Mouse (Mus musculus) midbrain, postnatal 0 days (tissue): ENCODE results near the gene Cdcp2. TPM values are rescaled to one million over a fixed set of nuclear protein-coding genes. Genes with fewer than 3 reads are reported as not detected.

Experiments used
- ATAC-seq: fragments of 200-750 bp; cut with Nextera tagmentation; 2 replicates; pipeline ENCODE4 v1.8.0; 2017; ENCODE audit warnings: moderate number of reproducible peaks, mild to moderate bottlenecking, moderate TSS enrichment, moderate library complexity; ENCODE audit not compliant: low FRiP score
- DNase-seq: peaks from one replicate; pipeline ENCODE4 v3.0.0-alpha.2; 2015; ENCODE audit warnings: low spot score
- H3K27ac ChIP-seq: fragments of 300-500 bp; sonication (generic); 2 replicates; pipeline ENCODE4 v1.5.1; 2014; ENCODE audit warnings: low read depth, mild to moderate bottlenecking, low read length, mixed read lengths
- H3K27me3 ChIP-seq: fragments of 300-500 bp; sonication (generic); 2 replicates; pipeline ENCODE4 v1.6.1; 2014; ENCODE audit warnings: low read length, control low read depth, mixed read lengths; ENCODE audit not compliant: insufficient read depth
- H3K36me3 ChIP-seq: fragments of 300-500 bp; sonication (generic); 2 replicates; pipeline ENCODE4 v1.6.1; 2014; ENCODE audit warnings: low read length, control low read depth, mixed read lengths; ENCODE audit not compliant: insufficient read depth
- H3K4me1 ChIP-seq: fragments of 300-500 bp; sonication (generic); 2 replicates; pipeline ENCODE4 v1.6.1; 2014; ENCODE audit warnings: mild to moderate bottlenecking, control low read depth, antibody characterized with exemption, low read length, mixed read lengths; ENCODE audit not compliant: insufficient read depth
- H3K4me2 ChIP-seq: fragments of 300-500 bp; sonication (generic); 2 replicates; pipeline ENCODE4 v1.6.1; 2014; ENCODE audit warnings: low read depth, mild to moderate bottlenecking, low read length, mixed read lengths; ENCODE audit not compliant: poor library complexity, severe bottlenecking
- H3K4me3 ChIP-seq: fragments of 300-500 bp; sonication (generic); 2 replicates; pipeline ENCODE4 v1.5.1; 2014; ENCODE audit warnings: low read depth, mild to moderate bottlenecking, low read length, moderate library complexity
- H3K9ac ChIP-seq: fragments of 300-500 bp; sonication (generic); replicated peaks from 2 replicates; pipeline ENCODE4 v1.6.1; 2014; ENCODE audit warnings: mild to moderate bottlenecking, low read length, moderate library complexity, mixed read lengths; ENCODE audit not compliant: poor library complexity, severe bottlenecking
- H3K9me3 ChIP-seq: fragments of 300-500 bp; sonication (generic); 2 replicates; pipeline ENCODE4 v1.6.1; 2016; ENCODE audit warnings: low read length, control low read depth
- CTCF ChIP-seq: IDR thresholded peaks from 2 replicates; pipeline ENCODE4 v1.5.1; 2016; ENCODE audit warnings: antibody characterized with exemption, mild to moderate bottlenecking
- whole genome bisulfite sequencing: fragments of 180-500 bp; shearing (Covaris S2); extraction: QIAGEN DNeasy Blood & Tissue Kit; methylation state at CpG from one replicate; pipeline ENCODE4 v1.1.7; 2014; 5-methylcytosine and 5-hydroxymethylcytosine counted together
- polyA plus RNA-seq: library from polyadenylated mRNA; unstranded; fragments of >200 nt; fragmentation: Nextera tagmentation; extraction: Ambion mirVana; gene quantifications from 2 replicates; pipeline ENCODE4 v1.2.1, GENCODE M21; 2015
- total RNA-seq: library from RNA; depleted of rRNA; stranded (reverse); fragments of >200 nt; gene quantifications from 2 replicates; pipeline ENCODE4 v1.2.3, GENCODE M21; 2014; rRNA removed

Gene Cdcp2
- total and polyA plus RNA-seq, 2 experiments from 2014 or later: 0.06 to 0.22 TPM

DNA sequence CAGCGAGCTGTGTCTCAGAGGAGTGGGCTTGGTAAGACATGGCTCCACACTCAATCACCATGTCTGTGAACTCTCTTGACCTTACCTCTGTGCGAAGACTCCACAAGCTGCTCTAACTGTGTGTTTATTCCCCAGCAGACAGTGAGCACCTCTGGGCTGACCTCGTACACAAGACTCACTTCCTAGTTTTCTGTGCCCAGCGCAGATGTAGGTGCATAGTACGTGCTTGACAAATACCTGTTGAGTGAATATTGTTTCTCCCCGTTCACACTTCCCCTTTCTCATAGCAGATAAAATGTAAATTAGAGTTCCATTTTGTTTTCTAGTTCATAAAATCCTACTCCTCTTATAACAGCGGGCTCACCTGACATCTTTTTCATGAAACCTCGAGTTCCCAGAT, 46.8 kb downstream of the Cdcp2 start:
- ATAC-seq: no peak
- WGBS: 85% methylated on average over 8 of the region's 8 CpGs
- no peak overlapping the region for H3K27ac ChIP-seq

DNA sequence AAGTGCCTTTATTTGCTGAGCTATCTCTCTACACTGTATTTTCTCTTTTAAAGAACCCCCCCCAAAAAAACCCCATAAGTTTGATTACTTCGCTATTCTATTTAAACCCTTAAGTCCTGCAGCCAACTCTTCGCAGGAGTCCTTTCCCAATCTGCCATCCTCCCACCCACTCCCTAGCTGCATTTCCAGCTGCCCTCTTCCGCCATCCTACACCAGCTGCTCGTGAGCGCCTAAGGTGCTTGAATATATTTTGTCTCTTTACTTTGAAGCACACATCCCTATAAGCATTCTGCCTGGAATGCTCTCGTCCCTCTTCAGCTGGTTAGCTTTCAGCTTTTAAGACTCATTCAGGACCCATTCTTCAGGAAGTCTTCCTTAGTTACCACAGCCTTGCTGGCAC, 54.3 kb downstream of the Cdcp2 start:
- no peak overlapping the region for H3K9ac ChIP-seq
- no peaks in the 10 kb centered on the region for H3K4me1 ChIP-seq
- no peaks in the 10 kb centered on the region for H3K27me3 ChIP-seq
- DNase-seq (no peak), ATAC-seq (no peak)
- 76% methylated on average over 6 of the region's 6 CpGs for WGBS
- H3K27ac ChIP-seq: no peak overlapping the region
- TF ChIP-seq CTCF: no peak
- H3K4me2 ChIP-seq: no peak overlapping the region
- H3K4me3 ChIP-seq: no peak overlapping the region
- peaks cover 11% of the 10 kb centered on the region; the same call in 1 of the 2 replicates for H3K36me3 ChIP-seq
- H3K9me3 ChIP-seq: no peaks in the 10 kb centered on the region

More for the DNA sequence above, 46.8 kb downstream of the Cdcp2 start:
- H3K4me3 ChIP-seq: no peak overlapping the region
- DNase-seq: no peak
- H3K4me2 ChIP-seq: no peak overlapping the region
- peaks cover 4% of the 10 kb centered on the region; the same call in 1 of the 2 replicates for H3K4me1 ChIP-seq
- no peak for TF ChIP-seq CTCF
- H3K27me3 ChIP-seq: no peaks in the 10 kb centered on the region
- 0 out of 2 replicates have a peak, but pooled peaks cover 6% of the 10 kb centered on the region for H3K36me3 ChIP-seq
- H3K9ac ChIP-seq: no peak overlapping the region
- H3K9me3 ChIP-seq: no peaks in the 10 kb centered on the region

DNA sequence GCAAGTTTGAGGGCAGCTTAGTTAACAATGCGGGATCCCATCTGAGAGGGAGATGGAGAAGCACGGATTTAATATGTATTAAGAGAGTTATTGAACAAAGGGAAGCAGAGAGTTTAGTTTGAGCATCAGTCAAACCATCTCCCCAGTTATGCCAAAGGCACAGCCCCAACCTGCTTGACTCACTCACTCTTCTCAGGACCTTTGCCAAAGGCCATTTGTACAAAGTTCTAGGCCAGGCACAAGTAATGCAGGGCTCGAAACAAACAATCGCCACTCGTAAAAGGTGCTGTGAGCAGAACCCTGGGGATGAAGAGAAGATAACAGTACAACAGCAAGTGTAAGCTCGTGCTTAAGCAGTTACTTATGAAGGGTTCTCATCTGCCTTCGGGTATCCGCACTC, 55.9 kb downstream of the Cdcp2 start:
- WGBS: 78% methylated on average over 8 of the region's 8 CpGs
- Histone ChIP-seq H3K4me3 (no peak overlapping the region), H3K9me3 (no peaks in the 10 kb centered on the region), H3K9ac (no peak overlapping the region), H3K4me2 (no peak overlapping the region), H3K27ac (no peak overlapping the region), H3K36me3 (peaks cover 5% of the 10 kb centered on the region; the same call in 1 of the 2 replicates), H3K27me3 (no peaks in the 10 kb centered on the region), H3K4me1 (no peaks in the 10 kb centered on the region)
- TF ChIP-seq CTCF: no peak
- DNase-seq (no peak), ATAC-seq (no peak)

DNA sequence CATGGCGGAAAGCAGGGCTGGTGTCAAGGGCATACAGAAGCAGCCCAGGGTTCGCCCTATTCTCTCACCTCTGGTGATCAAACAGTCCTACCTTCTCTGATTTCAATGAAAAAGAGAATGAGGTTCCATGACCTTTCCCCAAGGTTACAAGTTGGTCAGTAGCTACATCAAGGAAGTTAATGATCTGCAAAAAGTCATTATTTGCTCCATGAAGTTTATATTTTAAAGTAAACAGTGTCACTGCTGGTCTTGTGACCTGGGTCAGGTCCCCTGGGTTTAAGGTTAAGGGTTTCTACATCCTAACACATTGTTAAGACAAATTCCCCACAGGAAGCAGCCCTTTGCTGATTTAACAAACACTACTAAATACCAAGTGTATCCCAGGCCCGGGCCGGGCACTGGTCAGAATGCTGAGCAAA, 60.3 kb downstream of the Cdcp2 start:
- TF ChIP-seq CTCF: no peak
- no peak overlapping the region for H3K4me3 ChIP-seq
- H3K4me2 ChIP-seq: no peak overlapping the region
- DNase-seq (no peak), ATAC-seq (no peak)
- 87% methylated on average over 4 of the region's 4 CpGs for WGBS
- no peaks in the 10 kb centered on the region for H3K4me1 ChIP-seq
- no peak overlapping the region for H3K27ac ChIP-seq
- H3K27me3 ChIP-seq: no peaks in the 10 kb centered on the region
- H3K9me3 ChIP-seq: no peaks in the 10 kb centered on the region
- no peak overlapping the region for H3K9ac ChIP-seq
- peaks cover 19% of the 10 kb centered on the region for H3K36me3 ChIP-seq

GRCm38 (mm10) chr4:107159166-107159773, 62.6 kb downstream of the Cdcp2 start:
- H3K9me3 ChIP-seq: no peaks in the 10 kb centered on the region
- H3K36me3 ChIP-seq: peaks cover 16% of the 10 kb centered on the region
- ATAC-seq: no peak

GRCm38 (mm10) chr4:107160181-107160580, 63.5 kb downstream of the Cdcp2 start:
- Histone ChIP-seq H3K4me1 (no peaks in the 10 kb centered on the region), H3K36me3 (peaks cover 18% of the 10 kb centered on the region), H3K9me3 (no peaks in the 10 kb centered on the region), H3K27me3 (no peaks in the 10 kb centered on the region), H3K4me3 (no peak overlapping the region), H3K9ac (no peak overlapping the region), H3K4me2 (no peak overlapping the region), H3K27ac (no peak overlapping the region)
- no peak for TF ChIP-seq CTCF
- no peak for DNase-seq
- no peak for ATAC-seq
- 89% methylated on average over 8 of the region's 8 CpGs for WGBS

More at GRCm38 (mm10) chr4:107159166-107159773, 62.6 kb downstream of the Cdcp2 start:
- no peaks in the 10 kb centered on the region for H3K4me1 ChIP-seq
- no peak overlapping the region for H3K4me3 ChIP-seq
- no peak for DNase-seq
- 90% methylated on average over 11 of the region's 11 CpGs for WGBS
- H3K27me3 ChIP-seq: no peaks in the 10 kb centered on the region
- no peak overlapping the region for H3K4me2 ChIP-seq
- H3K27ac ChIP-seq: no peak overlapping the region
- TF ChIP-seq CTCF: no peak
- H3K9ac ChIP-seq: no peak overlapping the region

Other genes starting within 250 kb of the Cdcp2 start
- 172 and 176 TPM in 2 replicates for gene Ssbp3, start 186.2 kb upstream of the Cdcp2 start, total RNA-seq
- gene Ssbp3, start 186.2 kb upstream of the Cdcp2 start, polyA plus RNA-seq: 110 and 126 TPM in 2 replicates
- 51.7 and 53.3 TPM in 2 replicates for gene Mrpl37, start 30.0 kb upstream of the Cdcp2 start, total RNA-seq
- gene Mrpl37, start 30.0 kb upstream of the Cdcp2 start, polyA plus RNA-seq: 71.5 and 76.7 TPM in 2 replicates
- 5.1 and 20.5 TPM in 2 replicates for gene Cyb5rl, start 29.9 kb upstream of the Cdcp2 start, total RNA-seq
- gene Cyb5rl, start 29.9 kb upstream of the Cdcp2 start, polyA plus RNA-seq: 4.6 and 5.6 TPM in 2 replicates
- gene Tmem59, start 81.5 kb downstream of the Cdcp2 start, total RNA-seq: 127 and 153 TPM in 2 replicates
- 338 and 347 TPM in 2 replicates for gene Tmem59, start 81.5 kb downstream of the Cdcp2 start, polyA plus RNA-seq
- 8.1 and 12.1 TPM in 2 replicates for gene Tceanc2, start 82.2 kb downstream of the Cdcp2 start, total RNA-seq
- gene Tceanc2, start 82.2 kb downstream of the Cdcp2 start, polyA plus RNA-seq: 21.3 and 33.4 TPM in 2 replicates
- gene Ldlrad1, start 112.3 kb downstream of the Cdcp2 start, total RNA-seq: not detected in 2 replicates
- not detected in 2 replicates for gene Ldlrad1, start 112.3 kb downstream of the Cdcp2 start, polyA plus RNA-seq
- 15.0 and 16.3 TPM in 2 replicates for gene Lrrc42, start 156.6 kb downstream of the Cdcp2 start, total RNA-seq
- 35.5 and 36.3 TPM in 2 replicates for gene Lrrc42, start 156.6 kb downstream of the Cdcp2 start, polyA plus RNA-seq
- gene Hspb11, start 156.7 kb downstream of the Cdcp2 start, total RNA-seq: 10.6 and 12.8 TPM in 2 replicates
- gene Hspb11, start 156.7 kb downstream of the Cdcp2 start, polyA plus RNA-seq: 29.7 and 33.2 TPM in 2 replicates
- gene Dio1, start 210.3 kb downstream of the Cdcp2 start, total RNA-seq: not detected in 2 replicates
- not detected in 2 replicates for gene Dio1, start 210.3 kb downstream of the Cdcp2 start, polyA plus RNA-seq
- 53.3 and 58.5 TPM in 2 replicates for gene Yipf1, start 217.5 kb downstream of the Cdcp2 start, total RNA-seq
- gene Yipf1, start 217.5 kb downstream of the Cdcp2 start, polyA plus RNA-seq: 58.9 and 60.8 TPM in 2 replicates